Mouse (Mus musculus): ENCODE data around the gene Poll. TPM values are rescaled to one million over a fixed set of nuclear protein-coding genes. Genes with fewer than 3 reads are reported as not detected.

Poll gene
- total and polyA plus RNA-seq, 2 experiments from 2014 or later = 11.1 to 17.3 TPM

- no peak overlapping the region for H3K9ac ChIP-seq (replicated peaks; ENCODE audit: low read length)
- H3K4me2 ChIP-seq (ENCODE audit: low read depth, low read length) = no peak overlapping the region
- H3K4me1 ChIP-seq (ENCODE audit: insufficient read depth, low read length) = no peaks in the 10 kb centered on the region
- no peak overlapping the region for H3K27ac ChIP-seq
- no peaks in the 10 kb centered on the region for H3K9me3 ChIP-seq (ENCODE audit: low read length)
- H3K4me3 ChIP-seq (ENCODE audit: low read length) = no peak overlapping the region
- 75% methylated on average over 7 of the region's 7 CpGs for WGBS
- peaks cover 32% of the 10 kb centered on the region; the same call in 1 of the 2 replicates for H3K36me3 ChIP-seq (ENCODE audit: insufficient read depth, low read length)
- DNase-seq (ENCODE audit: low spot score) (no peak), ATAC-seq (no peak)
- TF ChIP-seq CTCF (IDR thresholded peaks at IDR 0.05; ENCODE audit: low read depth) = no peak
- H3K27me3 ChIP-seq (ENCODE audit: insufficient read depth, low read length) = no peaks in the 10 kb centered on the region
Observed at GRCm38 (mm10) chr19:45574339-45574898, 14.1 kb upstream of the Poll start.

- Histone ChIP-seq H3K36me3 (ENCODE audit: insufficient read depth, low read length) (peaks cover 28% of the 10 kb centered on the region; the same call in 1 of the 2 replicates), H3K9ac (replicated peaks; ENCODE audit: low read length) (no peak overlapping the region), H3K4me1 (ENCODE audit: insufficient read depth, low read length) (no peaks in the 10 kb centered on the region), H3K4me3 (ENCODE audit: low read length) (no peak overlapping the region), H3K27ac (no peak overlapping the region), H3K4me2 (ENCODE audit: low read depth, low read length) (no peak overlapping the region), H3K27me3 (ENCODE audit: insufficient read depth, low read length) (no peaks in the 10 kb centered on the region), H3K9me3 (ENCODE audit: low read length) (no peaks in the 10 kb centered on the region)
- 22% methylated on average over 6 of the region's 6 CpGs for WGBS
- DNase-seq (ENCODE audit: low spot score) (peak; percentile 85), ATAC-seq (peak; percentile 87)
- TF ChIP-seq CTCF (IDR thresholded peaks at IDR 0.05; ENCODE audit: low read depth) = peak; percentile 95
Observed at GRCm38 (mm10) chr19:45573861-45574267, 13.5 kb upstream of the Poll start.

GRCm38 (mm10) chr19:45573033-45573432 lies 12.7 kb upstream of the Poll start:
- no peaks in the 10 kb centered on the region for H3K27me3 ChIP-seq (ENCODE audit: insufficient read depth, low read length)
- no peak overlapping the region for H3K4me2 ChIP-seq (ENCODE audit: low read depth, low read length)
- no peak overlapping the region for H3K27ac ChIP-seq
- no peak overlapping the region for H3K9ac ChIP-seq (replicated peaks; ENCODE audit: low read length)
- no peak for ATAC-seq
- no peak for DNase-seq (ENCODE audit: low spot score)
- H3K4me1 ChIP-seq (ENCODE audit: insufficient read depth, low read length) = no peaks in the 10 kb centered on the region
- WGBS = 89% methylated on average over 6 of the region's 6 CpGs
- peaks cover 20% of the 10 kb centered on the region; the same call in 1 of the 2 replicates for H3K36me3 ChIP-seq (ENCODE audit: insufficient read depth, low read length)
- TF ChIP-seq CTCF (IDR thresholded peaks at IDR 0.05; ENCODE audit: low read depth) = no peak
- no peak overlapping the region for H3K4me3 ChIP-seq (ENCODE audit: low read length)
- H3K9me3 ChIP-seq (ENCODE audit: low read length) = no peaks in the 10 kb centered on the region

- no peaks in the 10 kb centered on the region for H3K36me3 ChIP-seq (ENCODE audit: insufficient read depth, low read length)
- TF ChIP-seq CTCF (IDR thresholded peaks at IDR 0.05; ENCODE audit: low read depth) = no peak
- no peaks in the 10 kb centered on the region for H3K4me1 ChIP-seq (ENCODE audit: insufficient read depth, low read length)
- H3K9ac ChIP-seq (replicated peaks; ENCODE audit: low read length) = no peak overlapping the region
- no peaks in the 10 kb centered on the region for H3K9me3 ChIP-seq (ENCODE audit: low read length)
- H3K4me2 ChIP-seq (ENCODE audit: low read depth, low read length) = no peak overlapping the region
- DNase-seq (ENCODE audit: low spot score) (no peak), ATAC-seq (no peak)
- 32% methylated on average over 14 of the region's 14 CpGs for WGBS
- H3K27me3 ChIP-seq (ENCODE audit: insufficient read depth, low read length) = no peaks in the 10 kb centered on the region
- H3K27ac ChIP-seq = no peak overlapping the region
- H3K4me3 ChIP-seq (ENCODE audit: low read length) = no peak overlapping the region
Observed at GRCm38 (mm10) chr19:45567367-45567766, 7.0 kb upstream of the Poll start.

- Histone ChIP-seq H3K36me3 (ENCODE audit: insufficient read depth, low read length) (no peaks in the 10 kb centered on the region), H3K27ac (no peak overlapping the region), H3K27me3 (ENCODE audit: insufficient read depth, low read length) (no peaks in the 10 kb centered on the region), H3K4me2 (ENCODE audit: low read depth, low read length) (no peak overlapping the region), H3K9me3 (ENCODE audit: low read length) (no peaks in the 10 kb centered on the region), H3K9ac (replicated peaks; ENCODE audit: low read length) (no peak overlapping the region), H3K4me3 (ENCODE audit: low read length) (no peak overlapping the region), H3K4me1 (ENCODE audit: insufficient read depth, low read length) (no peaks in the 10 kb centered on the region)
- no peak for TF ChIP-seq CTCF (IDR thresholded peaks at IDR 0.05; ENCODE audit: low read depth)
- WGBS = 42% methylated on average over 15 of the region's 15 CpGs
- 0 out of 2 replicates have a peak, but pooled peaks have one; percentile 31 for ATAC-seq
- peak; percentile 43 for DNase-seq (ENCODE audit: low spot score)
Observed at GRCm38 (mm10) chr19:45565925-45566715, 5.8 kb upstream of the Poll start.

GRCm38 (mm10) chr19:45554136-45554535 lies 6.2 kb downstream of the Poll start:
- WGBS = 91% methylated on average over 11 of the region's 11 CpGs
- DNase-seq (ENCODE audit: low spot score) (no peak), ATAC-seq (no peak)
- Histone ChIP-seq H3K4me2 (ENCODE audit: low read depth, low read length) (no peak overlapping the region), H3K27me3 (ENCODE audit: insufficient read depth, low read length) (no peaks in the 10 kb centered on the region), H3K27ac (no peak overlapping the region), H3K4me3 (ENCODE audit: low read length) (no peak overlapping the region), H3K4me1 (ENCODE audit: insufficient read depth, low read length) (no peaks in the 10 kb centered on the region), H3K9me3 (ENCODE audit: low read length) (no peaks in the 10 kb centered on the region), H3K36me3 (ENCODE audit: insufficient read depth, low read length) (0 out of 2 replicates have a peak, but pooled peaks cover 4% of the 10 kb centered on the region), H3K9ac (replicated peaks; ENCODE audit: low read length) (no peak overlapping the region)
- TF ChIP-seq CTCF (IDR thresholded peaks at IDR 0.05; ENCODE audit: low read depth) = no peak

- Histone ChIP-seq H3K9ac (replicated peaks; ENCODE audit: low read length) (no peak overlapping the region), H3K4me2 (ENCODE audit: low read depth, low read length) (no peak overlapping the region), H3K27ac (no peak overlapping the region), H3K36me3 (ENCODE audit: insufficient read depth, low read length) (0 out of 2 replicates have a peak, but pooled peaks cover 4% of the 10 kb centered on the region), H3K4me3 (ENCODE audit: low read length) (no peak overlapping the region), H3K9me3 (ENCODE audit: low read length) (no peaks in the 10 kb centered on the region), H3K4me1 (ENCODE audit: insufficient read depth, low read length) (no peaks in the 10 kb centered on the region), H3K27me3 (ENCODE audit: insufficient read depth, low read length) (no peaks in the 10 kb centered on the region)
- no peak for TF ChIP-seq CTCF (IDR thresholded peaks at IDR 0.05; ENCODE audit: low read depth)
- DNase-seq (ENCODE audit: low spot score) (no peak), ATAC-seq (no peak)
- WGBS = 77% methylated on average over 6 of the region's 6 CpGs
Observed at GRCm38 (mm10) chr19:45552187-45552586, 8.1 kb downstream of the Poll start.
